Mouse (Mus musculus) liver, postnatal 0 days (tissue): ENCODE data around the gene Zfp629. TPM values are rescaled to one million over a fixed set of nuclear protein-coding genes. Genes with fewer than 3 reads are reported as not detected.
"Not testable (repeated sequence)": the region's sequence is repeated elsewhere in the genome, so short reads cannot be mapped to it uniquely, and the experiment has no call there.

Experiments
- ATAC-seq: fragments of 200-750 bp; cut with Nextera tagmentation; 2 replicates; pipeline ENCODE4 v1.8.0; 2017; ENCODE audit warnings: mild to moderate bottlenecking, moderate library complexity
- DNase-seq: peaks from one replicate; pipeline ENCODE4 v3.0.0-alpha.2; 2016
- H3K27ac ChIP-seq: fragments of 300-500 bp; sonication (generic); 2 replicates; pipeline ENCODE4 v1.5.1; 2014; ENCODE audit warnings: antibody characterized with exemption, moderate library complexity, mild to moderate bottlenecking, low read depth
- H3K27me3 ChIP-seq: fragments of 300-500 bp; sonication (generic); 2 replicates; pipeline ENCODE4 v1.6.1; 2014; ENCODE audit warnings: low read length, control low read depth, mixed read lengths; ENCODE audit not compliant: insufficient read depth
- H3K36me3 ChIP-seq: fragments of 300-500 bp; sonication (generic); replicated peaks from 2 replicates; pipeline ENCODE4 v1.6.1; 2014; ENCODE audit warnings: mild to moderate bottlenecking, control low read depth, low read length, moderate library complexity, mixed read lengths; ENCODE audit not compliant: insufficient read depth
- H3K4me1 ChIP-seq: fragments of 300-500 bp; sonication (generic); 2 replicates; pipeline ENCODE4 v1.6.1; 2014; ENCODE audit warnings: antibody characterized with exemption, mild to moderate bottlenecking, control low read depth; ENCODE audit not compliant: insufficient read depth
- H3K4me2 ChIP-seq: fragments of 300-500 bp; sonication (generic); 2 replicates; pipeline ENCODE4 v1.6.1; 2014; ENCODE audit warnings: low read depth, mild to moderate bottlenecking, low read length, moderate library complexity, mixed read lengths
- H3K4me3 ChIP-seq: fragments of 300-500 bp; sonication (generic); 2 replicates; pipeline ENCODE4 v1.5.1; 2014; ENCODE audit warnings: low read depth, low read length
- H3K9ac ChIP-seq: fragments of 300-500 bp; sonication (generic); replicated peaks from 2 replicates; pipeline ENCODE4 v1.6.1; 2014; ENCODE audit warnings: mild to moderate bottlenecking, moderate library complexity
- H3K9me3 ChIP-seq: fragments of 300-500 bp; sonication (generic); 2 replicates; pipeline ENCODE4 v1.6.1; 2016; ENCODE audit warnings: mild to moderate bottlenecking, control low read depth, low read length, mixed read lengths
- CTCF ChIP-seq: sonication (generic); IDR thresholded peaks from 2 replicates; pipeline ENCODE4 v1.5.1; 2016; ENCODE audit warnings: antibody characterized with exemption, low read depth
- EP300 ChIP-seq: IDR thresholded peaks from 2 replicates; pipeline ENCODE4 v1.6.1; 2016; ENCODE audit warnings: antibody characterized with exemption, low read depth, mild to moderate bottlenecking
- WGBS: fragments of 180-500 bp; shearing (Covaris S2); extraction: QIAGEN DNeasy Blood & Tissue Kit; methylation state at CpG from one replicate; pipeline ENCODE4 v1.1.7; 2014; ENCODE audit not compliant: insufficient replicate concordance; 5-methylcytosine and 5-hydroxymethylcytosine counted together
- polyA plus RNA-seq: library from polyadenylated mRNA; unstranded; fragments of >200 nt; fragmentation: Nextera tagmentation; extraction: Ambion mirVana; gene quantifications from 2 replicates; pipeline ENCODE4 v1.2.1, GENCODE M21; 2015

The Zfp629 gene
- polyA plus RNA-seq, 1 experiment from 2014 or later, result 2.0 TPM

GRCm38 (mm10) chr7:127642254-127642653, 26.7 kb upstream of the Zfp629 start:
- no peaks in the 10 kb centered on the region for H3K4me1 ChIP-seq
- no peaks in the 10 kb centered on the region for H3K9me3 ChIP-seq
- H3K27me3 ChIP-seq, result 0 out of 2 replicates have a peak, but pooled peaks cover 3% of the 10 kb centered on the region
- H3K4me2 ChIP-seq, result no peak overlapping the region
- 62% methylated on average over 4 of the region's 4 CpGs for WGBS
- no peak for ATAC-seq
- no peak overlapping the region for H3K4me3 ChIP-seq
- no peak for DNase-seq
- H3K27ac ChIP-seq, result no peak overlapping the region
- TF ChIP-seq CTCF (no peak), EP300 (no peak)
- no peak overlapping the region for H3K9ac ChIP-seq
- no peaks in the 10 kb centered on the region for H3K36me3 ChIP-seq

GRCm38 (mm10) chr7:127641260-127641659, 25.7 kb upstream of the Zfp629 start:
- no peaks in the 10 kb centered on the region for H3K36me3 ChIP-seq
- DNase-seq (no peak), ATAC-seq (no peak)
- 33% methylated on average over 4 of the region's 4 CpGs for WGBS
- TF ChIP-seq CTCF (no peak), EP300 (no peak)
- H3K4me1 ChIP-seq, result no peaks in the 10 kb centered on the region
- no peak overlapping the region for H3K9ac ChIP-seq
- no peak overlapping the region for H3K4me3 ChIP-seq
- H3K27ac ChIP-seq, result no peak overlapping the region
- no peak overlapping the region for H3K4me2 ChIP-seq
- H3K27me3 ChIP-seq, result peaks cover 10% of the 10 kb centered on the region; the same call in 1 of the 2 replicates
- no peaks in the 10 kb centered on the region for H3K9me3 ChIP-seq

DNA sequence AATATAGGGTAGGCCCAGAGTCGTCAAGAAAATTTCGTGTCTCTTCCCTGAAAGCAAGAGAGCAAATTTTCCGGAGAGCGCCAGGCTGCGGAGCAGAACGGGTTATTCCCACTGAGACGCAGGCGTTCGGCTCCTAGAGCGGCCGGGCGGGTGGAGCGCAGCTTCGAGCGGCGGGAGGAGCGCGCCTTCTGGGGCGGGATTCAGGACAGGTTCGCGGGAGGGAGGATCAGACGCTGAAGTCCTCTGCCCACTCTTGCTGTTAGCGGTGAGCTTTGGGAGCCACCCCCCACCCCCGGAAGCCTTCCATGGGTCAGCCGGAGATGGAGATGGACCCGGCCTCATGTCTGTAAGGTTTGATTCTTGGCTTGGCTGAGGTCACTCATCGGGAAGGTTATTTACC, 21.4 kb upstream of the Zfp629 start:
- Histone ChIP-seq H3K4me2 (peak overlapping the region; percentile 68), H3K9ac (peak overlapping the region; percentile 40; the same call in 1 of the 2 replicates), H3K4me1 (no peaks in the 10 kb centered on the region), H3K27me3 (peaks cover 15% of the 10 kb centered on the region; the same call in 1 of the 2 replicates), H3K4me3 (peak overlapping the region; percentile 44), H3K9me3 (no peaks in the 10 kb centered on the region), H3K36me3 (no peaks in the 10 kb centered on the region), H3K27ac (no peak overlapping the region)
- DNase-seq (peak; percentile 78), ATAC-seq (peak; percentile 85)
- WGBS, result 4% methylated on average over 27 of the region's 27 CpGs
- no peak for TF ChIP-seq EP300
- no peak for TF ChIP-seq CTCF

- Histone ChIP-seq H3K27ac (no peak overlapping the region), H3K9ac (no peak overlapping the region), H3K4me2 (no peak overlapping the region), H3K27me3 (peaks cover 7% of the 10 kb centered on the region; the same call in 1 of the 2 replicates), H3K4me3 (no peak overlapping the region), H3K36me3 (no peaks in the 10 kb centered on the region), H3K9me3 (no peaks in the 10 kb centered on the region), H3K4me1 (peaks cover 8% of the 10 kb centered on the region)
- DNase-seq (no peak), ATAC-seq (no peak)
- TF ChIP-seq EP300 (no peak), CTCF (no peak)
- WGBS, result 84% methylated on average over 4 of the region's 4 CpGs
Measured at GRCm38 (mm10) chr7:127631416-127631815, 15.8 kb upstream of the Zfp629 start.

- 76% methylated on average over 4 of the region's 5 CpGs for WGBS
- no peaks in the 10 kb centered on the region for H3K9me3 ChIP-seq
- peaks cover 12% of the 10 kb centered on the region for H3K4me1 ChIP-seq
- no peaks in the 10 kb centered on the region for H3K36me3 ChIP-seq
- H3K9ac ChIP-seq, result no peak overlapping the region
- DNase-seq (no peak), ATAC-seq (no peak)
- no peak overlapping the region for H3K4me2 ChIP-seq
- H3K27ac ChIP-seq, result no peak overlapping the region
- H3K27me3 ChIP-seq, result no peaks in the 10 kb centered on the region
- no peak overlapping the region for H3K4me3 ChIP-seq
- TF ChIP-seq CTCF (no peak), EP300 (no peak)
Measured at GRCm38 (mm10) chr7:127628646-127629045, 13.0 kb upstream of the Zfp629 start.

- peak; percentile 100 for ATAC-seq
- TF ChIP-seq EP300 (peak; percentile 95), CTCF (no peak)
- Histone ChIP-seq H3K4me3 (peak overlapping the region; percentile 20), H3K4me1 (peaks cover 12% of the 10 kb centered on the region), H3K27me3 (no peaks in the 10 kb centered on the region), H3K9me3 (no peaks in the 10 kb centered on the region), H3K36me3 (no peaks in the 10 kb centered on the region), H3K9ac (no peak overlapping the region), H3K27ac (peak overlapping the region; percentile 44; the same call in 1 of the 2 replicates), H3K4me2 (peak overlapping the region; percentile 53)
- WGBS, result 57% methylated on average over 4 of the region's 4 CpGs
- peak; percentile 44 for DNase-seq
Measured at GRCm38 (mm10) chr7:127626471-127626870, 10.9 kb upstream of the Zfp629 start.

DNA sequence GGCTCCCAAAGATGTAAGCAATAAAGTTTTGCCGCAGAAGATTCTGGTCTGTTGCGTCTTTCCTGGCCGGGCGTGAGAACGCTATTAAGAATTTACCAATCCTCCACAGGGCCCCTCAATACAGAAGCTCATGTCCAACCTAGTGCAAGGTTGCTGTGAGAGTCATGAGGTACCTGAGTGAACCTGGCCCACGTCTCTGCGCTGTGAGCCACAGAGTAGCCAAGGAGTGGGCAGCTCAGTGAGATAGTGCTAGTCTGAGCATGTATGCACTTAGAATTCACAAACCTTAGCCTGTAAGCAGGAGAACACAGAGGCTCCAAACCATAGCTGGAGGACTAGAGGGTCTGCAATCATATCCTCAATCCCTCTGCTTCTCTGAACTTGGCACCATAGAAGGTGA, 10.4 kb upstream of the Zfp629 start:
- TF ChIP-seq EP300, result no peak
- TF ChIP-seq CTCF, result no peak
- Histone ChIP-seq H3K27ac (peak overlapping the region; percentile 44; the same call in 1 of the 2 replicates), H3K4me1 (peaks cover 12% of the 10 kb centered on the region), H3K27me3 (no peaks in the 10 kb centered on the region), H3K36me3 (no peaks in the 10 kb centered on the region), H3K4me2 (peak overlapping the region; percentile 53), H3K9ac (no peak overlapping the region), H3K4me3 (peak overlapping the region; percentile 20), H3K9me3 (no peaks in the 10 kb centered on the region)
- DNase-seq (no peak), ATAC-seq (peak; percentile 38)
- WGBS, result 93% methylated on average over 7 of the region's 7 CpGs

DNA sequence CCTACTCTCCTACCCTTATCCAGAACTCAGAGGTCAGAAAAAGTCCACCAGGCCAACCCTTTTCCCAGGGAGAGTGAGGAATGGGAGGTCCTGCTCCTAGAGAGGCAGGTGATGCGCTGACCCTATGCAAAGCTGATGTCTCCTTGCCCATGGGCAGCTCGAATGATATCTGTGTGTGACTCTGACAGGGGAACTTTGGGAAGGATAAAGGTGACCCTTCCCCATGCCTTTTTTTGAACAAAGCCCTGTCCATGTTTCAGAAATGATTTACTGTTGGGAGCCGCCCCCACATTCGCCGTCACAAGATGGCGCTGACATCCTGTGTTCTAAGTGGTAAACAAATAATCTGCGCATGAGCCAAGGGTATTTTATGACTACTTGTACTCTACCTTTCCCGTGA, 2.8 kb upstream of the Zfp629 start:
- DNase-seq, H3K36me3 ChIP-seq, H3K9ac ChIP-seq, H3K4me3 ChIP-seq, H3K9me3 ChIP-seq, ATAC-seq, H3K4me1 ChIP-seq, H3K4me2 ChIP-seq, H3K27me3 ChIP-seq, H3K27ac ChIP-seq: not testable (repeated sequence)
- 88% methylated on average over 6 of the region's 8 CpGs for WGBS
